Mouse (Mus musculus) adipocyte (in vitro differentiated cells): ENCODE data around the gene Shld1.

Experiments used
- DNase-seq: peaks from one replicate; pipeline ENCODE4 v3.0.0-alpha.2; 2016; ENCODE audit warnings: low spot score

Shld1 gene

DNA sequence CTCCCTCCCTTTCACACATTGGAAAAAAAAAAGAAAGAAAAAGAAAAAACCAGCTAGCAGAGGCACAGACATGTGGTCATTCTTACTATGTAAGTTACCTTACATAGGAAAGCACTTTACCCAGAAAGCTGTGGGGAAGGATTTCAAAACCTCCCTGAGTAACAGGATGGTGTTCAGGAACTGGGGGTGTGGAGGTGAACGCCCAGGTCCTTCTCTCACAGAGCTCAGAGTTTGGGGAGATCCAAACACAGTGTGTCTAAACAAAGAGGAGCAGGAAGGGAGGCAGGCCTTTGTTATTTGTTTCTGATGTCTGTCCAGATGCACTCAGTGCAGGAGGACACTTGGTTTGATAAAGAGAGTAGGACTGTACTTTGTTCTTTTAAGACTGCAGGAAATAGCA lies 5.6 kb downstream of the Shld1 start:
- no peak for DNase-seq

DNA sequence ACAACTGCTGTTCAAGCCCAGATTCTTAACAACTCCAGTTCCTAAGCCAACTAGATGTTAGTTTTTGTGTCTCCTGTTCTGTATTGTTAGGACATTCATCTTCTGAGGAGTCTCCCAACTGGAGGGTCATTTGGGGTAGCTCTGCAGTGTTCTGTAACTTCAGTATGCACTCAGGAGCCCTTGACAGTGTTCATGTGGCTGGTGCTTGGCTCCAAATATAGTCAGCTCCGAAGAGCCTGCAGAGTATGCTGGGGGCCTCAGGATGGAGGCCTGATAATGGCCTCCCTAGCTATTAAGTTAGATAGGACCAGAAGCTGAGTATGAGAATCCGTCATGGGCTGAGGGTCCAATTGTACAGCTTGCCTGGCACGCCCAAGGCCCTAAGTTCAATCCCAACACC lies 7.2 kb downstream of the Shld1 start:
- DNase-seq = no peak

DNA sequence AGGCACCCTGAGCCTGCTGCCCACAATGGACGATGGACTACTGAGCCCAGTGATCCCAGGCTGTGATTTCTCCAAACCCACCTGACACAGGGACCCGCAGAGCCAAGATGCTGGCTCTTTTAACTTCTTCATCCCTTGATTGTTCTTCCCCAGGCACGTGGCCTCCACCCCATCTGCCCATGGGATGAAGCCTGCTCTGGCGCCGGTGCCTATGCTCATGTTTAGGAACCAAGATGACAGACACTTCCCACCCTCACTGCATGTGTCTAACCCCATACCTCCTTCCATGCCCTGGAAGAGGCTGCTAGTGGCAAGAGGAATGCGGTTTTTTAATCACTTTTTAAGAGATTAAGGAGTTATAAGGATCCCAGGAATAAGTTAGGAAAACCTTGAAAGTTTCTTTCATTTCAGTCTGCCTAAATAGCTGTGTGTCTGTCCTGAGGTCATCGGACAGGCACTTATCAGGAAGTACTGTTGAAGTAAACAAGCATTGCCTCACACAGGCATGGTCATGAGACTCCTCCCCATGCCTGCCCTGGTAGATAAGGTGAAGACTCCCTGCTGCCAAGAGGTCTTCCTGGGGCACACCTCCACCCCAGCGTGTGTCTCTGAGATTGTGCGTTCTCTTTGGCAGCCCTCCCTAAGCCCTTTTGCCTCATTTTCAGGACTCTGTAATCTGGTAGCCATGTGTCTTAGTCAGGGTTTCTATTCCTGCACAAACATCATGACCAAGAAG lies 8.8 kb downstream of the Shld1 start:
- DNase-seq = peak; percentile 75

DNA sequence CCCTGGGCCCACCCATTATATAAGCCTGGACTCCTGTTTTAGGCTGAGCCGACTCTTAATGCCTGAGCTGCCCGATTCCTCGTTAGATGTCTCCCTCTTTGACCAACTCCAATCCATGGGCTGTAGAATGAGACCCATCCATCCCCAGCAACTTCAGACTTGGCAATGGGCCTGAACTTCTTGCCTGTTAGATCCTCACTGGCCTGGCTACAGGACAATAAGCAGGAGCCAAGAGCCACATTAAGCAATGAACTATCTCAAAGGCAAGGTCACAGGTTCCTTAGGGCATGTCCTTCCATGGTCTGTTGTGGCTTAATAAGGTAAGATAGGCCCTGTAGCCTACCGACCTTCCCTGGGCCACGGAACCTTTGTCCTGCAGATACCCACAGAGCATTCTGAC lies 9.8 kb downstream of the Shld1 start:
- DNase-seq = peak; percentile 68

DNA sequence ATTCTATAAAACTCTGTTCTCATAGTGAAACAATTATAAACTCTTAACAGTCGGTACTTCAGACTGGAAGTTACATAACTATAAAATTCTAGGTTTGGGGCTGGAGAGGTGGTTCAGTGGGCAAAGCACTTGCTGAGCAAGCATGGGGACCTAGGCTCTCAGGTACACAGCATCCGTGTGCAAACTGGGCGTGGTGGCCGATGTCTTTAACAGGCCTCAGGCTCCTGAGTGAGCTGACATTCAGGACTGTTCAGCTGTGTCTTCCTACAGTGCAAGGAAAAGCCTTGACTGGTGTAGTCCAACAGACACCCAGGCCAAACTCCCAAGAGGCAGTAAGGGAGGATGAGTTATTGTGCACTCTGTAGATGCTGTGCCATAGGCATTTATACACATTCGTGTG lies 10.5 kb downstream of the Shld1 start:
- no peak for DNase-seq

DNA sequence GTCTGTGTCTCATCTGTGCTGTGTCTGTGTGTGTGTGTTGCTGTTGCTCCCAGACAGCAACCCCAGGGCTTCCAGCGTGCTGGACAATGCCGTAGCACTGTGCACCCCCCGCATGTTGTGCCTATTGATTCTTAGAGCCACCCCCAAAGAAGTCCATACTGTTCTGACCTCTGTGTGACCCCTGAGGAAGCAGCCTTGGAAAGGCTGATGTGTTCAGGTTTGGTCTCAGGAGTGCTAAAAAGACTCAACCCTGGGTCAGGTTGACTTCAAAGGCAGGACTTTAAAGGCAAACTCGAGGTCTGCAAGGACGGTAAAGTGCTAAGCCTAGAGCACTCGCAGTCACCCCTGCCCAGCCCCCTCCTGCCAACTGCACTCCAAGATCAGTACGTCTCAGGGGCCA lies 11.0 kb downstream of the Shld1 start:
- no peak for DNase-seq

DNA sequence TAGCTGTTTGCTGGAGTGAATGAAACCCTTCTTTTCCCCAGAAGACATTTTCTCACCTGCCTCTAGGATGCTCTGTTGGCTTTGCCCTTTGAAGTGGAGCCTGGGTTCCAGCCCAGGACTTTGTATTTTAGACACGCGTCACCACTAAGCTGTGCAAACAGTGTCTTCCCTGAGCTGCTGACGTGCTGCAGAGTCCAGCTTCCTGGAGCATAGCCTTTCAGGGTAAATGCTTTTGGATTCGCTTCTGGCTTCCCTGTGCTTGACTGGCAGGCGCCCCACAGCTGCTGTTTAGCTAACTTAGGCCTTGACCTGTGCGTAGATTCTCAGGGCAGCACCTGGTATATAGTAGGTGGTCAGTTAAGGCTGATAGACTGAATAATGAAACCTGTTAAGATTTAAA lies 11.7 kb downstream of the Shld1 start:
- DNase-seq = no peak

DNA sequence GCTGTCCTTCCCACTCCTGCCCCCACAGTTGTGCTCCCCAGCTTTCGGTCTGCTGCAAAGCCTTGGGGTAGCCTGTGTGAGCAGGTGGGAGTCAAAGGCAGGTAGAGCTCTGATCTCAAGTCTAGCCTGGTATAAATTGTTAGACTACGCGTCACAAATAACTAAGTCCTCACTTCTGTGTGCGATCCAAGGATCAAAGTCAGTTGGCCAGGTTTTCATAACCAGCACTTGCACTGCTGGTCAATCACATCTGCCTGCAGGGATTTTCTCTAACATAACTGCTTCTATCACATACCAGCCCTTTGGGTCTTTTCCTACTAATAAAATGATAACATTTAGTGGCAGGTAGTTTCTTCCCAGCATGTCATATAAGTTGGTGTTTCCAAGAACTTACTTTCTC lies 14.2 kb downstream of the Shld1 start:
- DNase-seq = no peak

DNA sequence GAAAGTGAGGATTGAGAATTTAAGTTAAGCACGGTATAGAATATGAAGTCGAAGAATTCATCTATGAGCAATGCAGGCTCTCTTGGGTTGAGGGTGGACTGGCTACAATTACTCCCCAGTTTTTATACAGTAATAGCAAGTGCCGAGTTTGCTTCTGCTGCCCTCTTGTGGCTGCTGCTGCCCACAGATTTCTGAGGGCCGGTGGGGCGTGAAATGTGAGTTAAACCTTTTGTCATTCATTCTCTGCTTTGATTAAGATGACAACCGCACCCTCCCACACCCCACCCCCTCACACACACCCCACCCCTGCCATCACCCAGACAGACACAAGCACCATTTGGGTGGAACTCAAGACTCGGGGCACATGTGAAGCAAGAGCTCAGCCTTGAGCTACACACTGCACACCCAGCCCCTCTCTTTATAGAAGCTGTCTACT lies 14.7 kb downstream of the Shld1 start:
- DNase-seq = peak; percentile 79

DNA sequence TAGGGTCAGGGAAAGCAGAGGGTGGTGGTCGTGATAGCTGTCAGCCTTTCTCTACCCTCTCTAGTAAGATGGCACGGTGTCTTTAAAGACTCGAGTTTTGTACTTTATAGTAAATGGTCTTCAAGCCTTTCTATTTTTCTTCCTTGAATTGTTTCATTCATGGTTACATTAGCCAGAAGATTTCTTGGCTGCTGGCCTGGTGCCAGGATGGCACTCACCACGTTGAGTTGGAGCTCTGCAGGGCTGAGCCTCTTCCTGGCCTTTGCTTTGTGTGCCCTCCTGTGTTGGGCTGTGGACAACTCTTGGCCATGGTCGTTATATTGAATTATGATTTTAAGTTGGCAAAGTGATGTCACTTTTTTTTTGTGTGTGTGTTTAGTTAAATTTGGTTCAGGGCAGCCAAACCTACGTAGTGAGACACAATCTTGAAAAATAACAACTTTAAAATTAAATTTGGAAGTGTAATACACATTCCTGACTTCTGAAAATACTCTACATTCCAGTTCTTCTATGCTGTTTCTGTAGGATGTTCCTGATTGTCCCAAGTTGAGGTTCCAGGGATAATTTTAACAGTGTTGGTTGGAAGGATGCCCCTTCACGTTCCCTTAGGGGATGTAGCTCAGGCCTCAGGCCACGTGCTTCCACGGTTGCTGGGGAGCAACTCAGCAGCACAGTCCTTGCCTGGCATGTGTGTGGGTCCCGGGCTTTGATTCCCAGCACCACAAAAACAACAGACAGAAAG lies 18.7 kb downstream of the Shld1 start:
- peak; percentile 45 for DNase-seq

DNA sequence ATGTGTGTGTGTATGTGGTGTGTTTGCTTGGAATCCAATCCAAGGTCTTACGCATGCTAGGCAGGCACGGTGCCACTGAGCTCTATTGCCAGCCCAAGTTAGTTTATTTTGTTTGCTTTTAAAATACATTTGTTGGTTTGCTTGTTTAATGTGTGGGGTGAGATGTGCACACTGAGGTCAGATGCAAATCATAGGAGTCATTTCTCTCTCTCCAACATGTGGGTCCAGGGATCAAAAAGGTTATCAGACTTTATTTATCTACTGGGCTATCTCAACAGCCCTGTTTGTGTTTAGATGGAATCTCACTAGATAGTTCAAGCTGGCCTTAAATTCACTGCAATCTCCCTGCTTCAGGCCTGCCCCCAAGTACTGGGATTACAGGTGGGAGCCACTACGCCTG lies 19.6 kb downstream of the Shld1 start:
- no peak for DNase-seq

DNA sequence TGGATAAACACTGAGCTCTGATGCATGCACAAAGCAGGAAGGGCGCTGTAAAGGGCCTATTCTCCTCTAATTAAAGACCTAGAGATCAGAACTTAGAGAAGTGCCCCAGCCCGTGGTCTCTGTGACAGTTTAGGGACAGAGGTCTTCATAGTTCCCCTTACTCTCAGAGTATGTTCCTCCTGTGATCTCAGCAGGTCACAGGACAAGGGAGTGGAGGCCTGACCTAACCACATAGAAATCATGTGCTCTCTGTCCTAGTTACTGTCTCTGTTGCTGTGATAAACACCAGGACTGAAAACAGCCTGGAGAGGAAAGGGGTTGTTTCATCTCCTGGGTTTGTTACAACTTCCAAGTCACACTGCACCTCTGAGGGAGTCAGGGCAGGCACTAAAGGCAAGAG lies 23.8 kb downstream of the Shld1 start:
- peak; percentile 26 for DNase-seq

DNA sequence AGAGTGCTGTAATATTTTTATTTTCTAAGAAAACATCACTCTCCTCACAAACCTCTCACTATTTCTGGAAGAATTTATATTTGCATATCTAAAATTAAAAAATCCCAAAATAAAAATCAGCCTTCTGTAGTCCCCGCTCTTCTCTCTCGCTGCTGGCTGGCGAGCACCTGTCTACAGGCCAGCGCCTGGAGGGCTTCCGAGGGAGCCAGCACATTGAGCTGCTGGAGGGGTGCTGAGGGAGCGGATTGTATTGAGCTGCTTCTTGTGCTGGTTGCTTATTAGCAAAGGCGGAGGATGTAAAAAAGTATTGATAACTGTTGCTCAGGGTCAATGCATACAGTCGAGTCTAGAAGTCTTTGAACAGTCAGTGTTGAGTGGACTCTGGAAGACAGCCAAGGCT lies 25.3 kb downstream of the Shld1 start:
- no peak for DNase-seq

DNA sequence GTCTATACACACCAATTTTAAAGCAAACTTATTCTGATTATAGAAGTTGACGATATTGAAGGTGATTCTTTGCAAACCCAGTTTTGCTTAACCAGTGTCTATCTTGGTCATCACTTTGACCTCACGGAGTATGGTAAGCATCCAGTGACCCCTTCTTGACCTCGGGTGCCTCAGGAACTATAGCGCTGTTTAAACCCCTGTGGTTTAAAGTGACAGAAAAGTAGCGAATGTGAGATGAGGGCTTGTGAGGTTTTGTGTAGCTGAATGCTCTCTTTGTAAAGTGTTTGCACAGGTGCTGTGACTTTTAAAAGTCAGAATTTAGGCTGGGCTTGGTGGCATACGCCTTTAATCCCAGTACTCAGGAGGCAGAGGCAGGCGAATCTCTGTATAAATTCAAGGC lies 27.8 kb downstream of the Shld1 start:
- no peak for DNase-seq

DNA sequence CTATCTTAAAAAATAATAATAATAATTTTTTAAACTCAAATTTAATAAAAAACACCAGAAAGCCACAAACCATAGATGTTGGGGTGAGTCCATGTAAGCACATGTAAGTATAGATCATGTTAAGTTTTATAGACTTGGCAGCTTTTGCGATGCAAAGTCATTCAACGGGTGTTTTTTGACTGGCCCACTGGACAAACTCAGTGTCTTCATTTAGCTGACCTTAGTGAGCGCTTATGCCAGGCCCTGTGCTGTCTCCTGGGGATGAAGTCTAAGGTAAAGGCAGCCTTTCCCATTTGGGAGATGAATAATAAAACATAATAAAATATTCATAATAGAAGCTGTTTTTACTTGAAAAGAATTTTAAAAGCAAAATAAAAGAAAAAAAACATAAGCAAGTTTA lies 28.2 kb downstream of the Shld1 start:
- no peak for DNase-seq

DNA sequence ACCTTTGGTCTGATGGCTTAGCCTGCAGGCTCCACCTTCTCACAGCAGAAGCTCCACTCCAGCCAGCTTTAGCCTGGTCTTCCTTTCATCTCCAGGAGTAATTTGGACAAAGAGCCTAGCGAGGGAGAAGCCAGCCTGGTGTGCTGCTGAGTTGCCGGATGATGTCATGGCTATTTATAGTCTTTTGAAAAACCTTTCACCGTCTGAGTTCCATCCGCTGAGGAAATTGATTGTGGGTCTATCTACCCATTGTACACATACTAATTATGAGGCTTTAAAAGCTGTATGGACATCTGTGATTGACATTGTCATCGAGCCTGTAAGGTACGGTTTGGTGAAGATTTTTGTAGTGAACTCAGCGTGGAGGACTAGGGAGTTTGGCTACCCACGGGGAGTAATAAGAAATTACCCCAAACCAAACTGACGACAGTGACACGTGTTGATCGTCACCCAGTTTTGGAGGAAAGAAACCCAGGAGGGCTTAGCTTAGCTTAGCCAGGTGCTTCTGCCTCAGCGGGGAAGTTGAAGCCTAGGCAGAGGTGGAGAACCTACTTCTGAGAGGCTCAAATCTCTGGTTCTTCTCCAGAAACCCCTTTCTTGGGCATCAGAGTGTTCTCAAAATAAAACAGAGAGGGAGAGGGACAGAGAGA lies 28.8 kb downstream of the Shld1 start:
- peak; percentile 74 for DNase-seq

DNA sequence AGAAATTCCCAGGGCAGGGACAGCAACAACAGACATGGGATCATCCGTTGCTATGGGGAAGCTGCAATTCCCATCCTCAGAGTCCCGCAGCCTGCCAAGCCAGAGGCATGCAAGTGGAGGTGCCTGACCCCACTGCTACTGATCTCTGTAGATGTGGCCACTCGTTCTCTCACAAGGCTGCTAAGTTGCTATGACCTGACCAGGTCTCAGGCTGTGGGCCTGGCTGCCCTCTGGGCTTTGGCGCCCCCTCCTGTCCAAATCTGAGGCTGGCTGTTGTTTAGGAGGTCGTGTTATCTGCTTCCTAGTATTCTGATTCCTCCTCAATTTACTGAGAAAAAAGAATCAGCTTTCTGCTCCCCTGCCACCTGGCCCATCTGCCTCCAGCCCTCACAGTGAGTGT lies 29.4 kb downstream of the Shld1 start:
- DNase-seq = peak; percentile 68

DNA sequence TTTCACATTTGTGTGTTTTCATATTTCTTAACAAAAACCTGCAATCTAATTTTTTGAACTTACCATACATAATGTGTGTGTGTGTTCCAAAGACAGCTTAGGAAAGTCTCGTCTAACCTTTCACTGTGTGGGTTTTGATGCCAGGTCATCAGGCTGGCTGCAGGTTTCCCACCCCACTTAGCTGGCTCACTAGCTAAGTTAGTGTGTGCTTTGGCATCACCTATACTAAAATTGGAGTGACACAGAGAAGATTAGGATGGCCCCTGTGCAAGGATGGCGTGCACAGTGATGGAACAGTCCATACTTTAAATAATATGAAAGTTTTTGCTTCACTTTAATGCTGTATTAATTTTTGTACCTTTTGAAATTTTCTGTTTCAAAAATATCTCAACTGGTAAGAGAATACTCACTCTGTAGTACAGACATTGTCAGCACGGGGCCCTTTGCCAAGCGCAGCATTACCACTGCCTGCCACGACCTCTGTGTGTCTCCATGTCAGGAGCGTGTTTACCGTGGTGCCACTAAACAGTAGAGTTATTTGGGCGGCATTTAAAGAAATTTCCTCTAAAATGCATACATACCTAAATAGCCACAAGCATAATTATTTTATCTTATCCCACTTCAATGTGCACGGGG lies 30.3 kb downstream of the Shld1 start:
- DNase-seq = no peak

DNA sequence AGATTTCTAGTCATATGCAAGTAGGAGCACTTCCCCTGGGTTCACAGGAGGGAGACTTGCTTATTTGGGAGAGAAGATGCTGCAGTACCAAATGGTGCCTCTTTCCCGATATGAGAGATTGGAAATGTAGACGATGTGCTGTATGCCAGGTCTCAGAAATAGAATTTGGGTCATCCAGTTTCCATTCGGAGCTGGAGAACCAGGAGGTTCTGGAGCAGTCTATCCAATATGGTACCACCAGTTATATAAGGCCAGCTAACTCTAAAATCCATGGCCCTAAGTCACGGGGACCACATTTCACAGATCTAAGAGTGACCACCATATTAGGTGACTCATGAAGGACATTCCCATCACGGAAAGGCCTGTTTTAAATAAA lies 30.8 kb downstream of the Shld1 start:
- DNase-seq = no peak

DNA sequence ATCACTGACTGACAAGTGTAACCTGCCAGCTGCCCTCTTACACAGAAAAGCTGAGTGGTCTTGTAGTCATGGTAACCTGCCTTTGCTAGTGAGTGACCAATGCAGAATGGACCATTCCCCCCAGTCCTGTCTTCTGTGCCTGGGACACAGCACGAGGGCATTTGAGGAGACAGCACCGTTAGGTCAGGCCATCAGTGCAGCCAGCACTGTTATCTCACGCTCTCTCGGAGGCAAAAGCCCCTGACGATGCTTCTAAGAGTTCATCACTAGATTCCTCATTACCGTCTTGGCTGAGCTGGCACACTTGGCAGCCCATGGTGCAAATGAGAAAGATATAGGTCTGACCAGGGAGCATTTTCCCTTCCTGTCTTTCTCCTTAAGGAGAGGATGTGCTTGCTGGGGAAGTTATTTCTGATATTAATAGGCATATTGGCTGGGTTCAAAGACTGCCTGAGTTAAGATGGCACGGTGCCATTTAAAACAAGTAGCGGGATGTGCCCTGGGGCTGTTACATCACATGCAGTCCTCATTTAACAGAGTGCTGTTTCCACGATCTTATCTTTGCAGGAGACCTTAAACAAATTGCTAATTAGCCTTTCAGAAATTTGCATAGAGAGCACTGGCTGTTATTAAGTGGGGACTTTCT lies 34.3 kb downstream of the Shld1 start:
- DNase-seq = peak; percentile 38

DNA sequence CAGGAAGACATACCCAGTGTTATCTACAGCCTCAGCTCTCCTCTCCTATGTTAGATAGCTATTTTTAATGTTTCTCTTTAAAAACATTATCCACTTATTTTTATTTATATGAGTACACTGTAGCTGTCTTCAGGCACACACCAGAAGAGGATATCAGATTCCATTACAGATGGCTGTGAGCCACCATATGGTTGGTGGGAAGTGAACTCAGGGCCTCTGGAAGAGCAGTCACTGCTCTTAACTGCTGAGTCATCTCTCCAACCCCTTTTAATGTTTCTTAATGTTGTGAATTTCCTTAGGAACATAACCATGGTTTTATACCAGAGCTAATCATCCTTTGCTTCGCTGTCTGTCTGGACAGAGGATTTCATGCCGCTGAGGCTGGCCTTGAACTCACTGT lies 35.1 kb downstream of the Shld1 start:
- no peak for DNase-seq

DNA sequence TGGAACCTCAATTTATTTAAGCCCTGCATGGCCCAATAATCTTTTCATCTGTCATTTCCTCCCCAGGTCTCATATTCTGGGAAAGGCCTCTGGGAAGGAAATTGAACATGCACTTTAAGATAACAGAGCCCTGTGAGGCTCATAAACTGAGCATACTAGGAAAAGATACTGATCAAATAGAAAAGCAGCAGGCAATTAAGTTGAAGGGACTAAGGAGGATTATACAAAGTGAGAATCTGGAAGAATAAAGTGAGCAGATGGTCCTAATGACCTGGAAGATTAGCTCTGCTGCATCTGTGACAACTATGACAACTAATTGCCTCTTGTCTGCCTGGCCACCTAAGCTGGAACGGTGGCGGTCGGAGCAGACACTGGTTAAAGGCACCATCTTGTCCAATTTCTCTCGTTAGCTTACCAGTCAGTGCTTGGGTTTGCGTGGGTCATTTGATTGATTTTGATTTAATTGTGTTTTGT lies 37.3 kb downstream of the Shld1 start:
- DNase-seq = no peak
